Mouse (Mus musculus) CH12.LX (cell line): ENCODE results near the gene Ubc.

Source experiments
- CHD1 ChIP-seq: IDR thresholded peaks from 2 replicates; pipeline ENCODE4 v1.6.1; 2012; ENCODE audit warnings: low read depth, low read length, improper control_type of control experiment, inconsistent platforms
- CTCF ChIP-seq, 2 experiments: IDR thresholded peaks in 1 of 2; conservative IDR thresholded peaks in 1 of 2; 2 replicates each; pipeline ENCODE4 v1.5.1; 2011 to 2012; ENCODE audit warnings: low read depth in 2 of 2, low read length in 2 of 2, improper control_type of control experiment in 1 of 2, inconsistent platforms in 1 of 2, mild to moderate bottlenecking in 1 of 2, moderate library complexity in 1 of 2
- KAT2A ChIP-seq: IDR thresholded peaks from 2 replicates; pipeline ENCODE4 v1.6.1; 2012; ENCODE audit warnings: low read length, improper control_type of control experiment, inconsistent platforms; ENCODE audit not compliant: insufficient replicate concordance
- MAX ChIP-seq: IDR thresholded peaks from 2 replicates; pipeline ENCODE4 v1.6.1; 2011; ENCODE audit warnings: low read length, improper control_type of control experiment
- MXI1 ChIP-seq: IDR thresholded peaks from 2 replicates; pipeline ENCODE4 v1.6.1; 2011; ENCODE audit warnings: mild to moderate bottlenecking, low read depth, low read length, improper control_type of control experiment
- POLR2A ChIP-seq: IDR thresholded peaks from 2 replicates; pipeline ENCODE4 v1.6.1; 2011; ENCODE audit warnings: low read depth, mild to moderate bottlenecking, improper control_type of control experiment, low read length
- POLR2AphosphoS2 ChIP-seq: IDR thresholded peaks from 2 replicates; pipeline ENCODE4 v1.6.1; 2011; ENCODE audit warnings: low read depth, low read length, improper control_type of control experiment
- SIN3A ChIP-seq: IDR thresholded peaks from 2 replicates; pipeline ENCODE4 v1.6.1; 2012; ENCODE audit warnings: low read length, improper control_type of control experiment, inconsistent platforms
- TCF12 ChIP-seq: IDR thresholded peaks from 2 replicates; pipeline ENCODE4 v1.6.1; 2014; ENCODE audit warnings: low read depth, mild to moderate bottlenecking, inconsistent platforms, low read length, improper control_type of control experiment

- TF ChIP-seq CHD1: no peak
- TF ChIP-seq MAX: no peak
- no peak for TF ChIP-seq POLR2AphosphoS2
- no peak for TF ChIP-seq CTCF (conservative IDR thresholded peaks at IDR 0.05 in 1 of 2, IDR thresholded peaks at IDR 0.05 in 1 of 2; ENCODE audit: low read depth in 2 of 2, low read length in 2 of 2)
- TF ChIP-seq KAT2A: no peak
- no peak for TF ChIP-seq TCF12
- no peak for TF ChIP-seq MXI1
- TF ChIP-seq POLR2A: no peak
- TF ChIP-seq SIN3A: no peak
Measured at GRCm38 (mm10) chr5:125375871-125376270, 14.1 kb downstream of the Ubc start.
